Mouse (Mus musculus) megakaryocyte, embryonic 14.5 days (primary cell): ENCODE measurements around the gene Rnf144a. TPM values are rescaled to one million over a fixed set of nuclear protein-coding genes. Genes with fewer than 3 reads are reported as not detected.

Experiments used
- H3K27me3 ChIP-seq: replicated peaks from 2 replicates; pipeline ENCODE3; 2012; ENCODE audit warnings: inconsistent platforms
- H3K36me3 ChIP-seq: replicated peaks from 2 replicates; pipeline ENCODE3; 2012; ENCODE audit warnings: low read length, inconsistent platforms, mixed read lengths
- H3K4me1 ChIP-seq: 2 replicates; pipeline ENCODE4 v1.6.1; 2012; ENCODE audit warnings: inconsistent platforms
- H3K4me3 ChIP-seq: replicated peaks from 2 replicates; pipeline ENCODE3; 2012; ENCODE audit warnings: moderate library complexity, mild to moderate bottlenecking, inconsistent platforms
- H3K9me3 ChIP-seq: 2 replicates; pipeline ENCODE4 v1.6.1; 2012; ENCODE audit warnings: inconsistent platforms
- FLI1 ChIP-seq: IDR thresholded peaks from 2 replicates; pipeline ENCODE4 v1.6.1; 2012; ENCODE audit warnings: low read length, inconsistent platforms, mixed read lengths
- GATA1 ChIP-seq: IDR thresholded peaks from 3 replicates; pipeline ENCODE4 v1.6.1; 2012; ENCODE audit warnings: mixed read lengths, low read length, inconsistent platforms, borderline replicate concordance
- polyA plus RNA-seq: library from polyadenylated mRNA; stranded (reverse); fragments of >175 nt; gene quantifications from 2 replicates; pipeline ENCODE4 v1.2.3, GENCODE M21; 2012; ENCODE audit warnings: low replicate concordance; ENCODE audit not compliant: insufficient read depth

Rnf144a gene
- polyA plus RNA-seq, 1 experiment, result 0.51 TPM

- H3K9me3 ChIP-seq, result no peaks in the 10 kb centered on the region
- no peaks in the 10 kb centered on the region for H3K4me1 ChIP-seq
- H3K36me3 ChIP-seq, result no peaks in the 10 kb centered on the region
- no peak overlapping the region for H3K4me3 ChIP-seq
- TF ChIP-seq GATA1 (no peak), FLI1 (no peak)
- peaks cover 13% of the 10 kb centered on the region for H3K27me3 ChIP-seq
Observed at GRCm38 (mm10) chr12:26394485-26395470, 20.3 kb downstream of the Rnf144a start.

- H3K4me1 ChIP-seq, result no peaks in the 10 kb centered on the region
- H3K27me3 ChIP-seq, result peaks cover 5% of the 10 kb centered on the region
- H3K9me3 ChIP-seq, result no peaks in the 10 kb centered on the region
- no peak overlapping the region for H3K4me3 ChIP-seq
- TF ChIP-seq FLI1, result no peak
- no peaks in the 10 kb centered on the region for H3K36me3 ChIP-seq
Observed at GRCm38 (mm10) chr12:26393291-26393690, 21.8 kb downstream of the Rnf144a start.

- TF ChIP-seq FLI1 (no peak), GATA1 (no peak)
- Histone ChIP-seq H3K9me3 (no peaks in the 10 kb centered on the region), H3K36me3 (no peaks in the 10 kb centered on the region), H3K4me1 (no peaks in the 10 kb centered on the region), H3K27me3 (peaks cover 8% of the 10 kb centered on the region), H3K4me3 (no peak overlapping the region)
Observed at GRCm38 (mm10) chr12:26391162-26391561, 23.9 kb downstream of the Rnf144a start.

- H3K4me3 ChIP-seq, result no peak overlapping the region
- no peak for TF ChIP-seq GATA1
- no peak for TF ChIP-seq FLI1
- H3K4me1 ChIP-seq, result no peaks in the 10 kb centered on the region
- no peaks in the 10 kb centered on the region for H3K36me3 ChIP-seq
- peaks cover 7% of the 10 kb centered on the region for H3K27me3 ChIP-seq
- no peaks in the 10 kb centered on the region for H3K9me3 ChIP-seq
Observed at GRCm38 (mm10) chr12:26387523-26387922, 27.5 kb downstream of the Rnf144a start.

- Histone ChIP-seq H3K4me3 (no peak overlapping the region), H3K9me3 (no peaks in the 10 kb centered on the region), H3K4me1 (no peaks in the 10 kb centered on the region), H3K27me3 (peaks cover 5% of the 10 kb centered on the region), H3K36me3 (no peaks in the 10 kb centered on the region)
- no peak for TF ChIP-seq GATA1
- TF ChIP-seq FLI1, result no peak
Observed at GRCm38 (mm10) chr12:26386947-26387346, 28.1 kb downstream of the Rnf144a start.

- Histone ChIP-seq H3K9me3 (no peaks in the 10 kb centered on the region), H3K36me3 (no peaks in the 10 kb centered on the region), H3K4me1 (no peaks in the 10 kb centered on the region), H3K4me3 (no peak overlapping the region), H3K27me3 (peaks cover 3% of the 10 kb centered on the region)
- no peak for TF ChIP-seq GATA1
- TF ChIP-seq FLI1, result no peak
Observed at GRCm38 (mm10) chr12:26386189-26386588, 28.9 kb downstream of the Rnf144a start.

- no peak overlapping the region for H3K4me3 ChIP-seq
- H3K36me3 ChIP-seq, result no peaks in the 10 kb centered on the region
- H3K9me3 ChIP-seq, result no peaks in the 10 kb centered on the region
- TF ChIP-seq FLI1 (no peak), GATA1 (no peak)
- peaks cover 3% of the 10 kb centered on the region for H3K27me3 ChIP-seq
- H3K4me1 ChIP-seq, result no peaks in the 10 kb centered on the region
Observed at GRCm38 (mm10) chr12:26385735-26386134, 29.3 kb downstream of the Rnf144a start.

- H3K4me3 ChIP-seq, result no peak overlapping the region
- peaks cover 3% of the 10 kb centered on the region; the same call in 1 of the 2 replicates for H3K4me1 ChIP-seq
- no peaks in the 10 kb centered on the region for H3K27me3 ChIP-seq
- TF ChIP-seq GATA1 (no peak), FLI1 (no peak)
- no peaks in the 10 kb centered on the region for H3K9me3 ChIP-seq
- no peaks in the 10 kb centered on the region for H3K36me3 ChIP-seq
Observed at GRCm38 (mm10) chr12:26381730-26382129, 33.3 kb downstream of the Rnf144a start.

GRCm38 (mm10) chr12:26379797-26380196 lies 35.3 kb downstream of the Rnf144a start:
- no peak for TF ChIP-seq FLI1
- TF ChIP-seq GATA1, result no peak
- Histone ChIP-seq H3K36me3 (no peaks in the 10 kb centered on the region), H3K4me3 (no peak overlapping the region), H3K27me3 (no peaks in the 10 kb centered on the region), H3K9me3 (no peaks in the 10 kb centered on the region), H3K4me1 (peaks cover 3% of the 10 kb centered on the region; the same call in 1 of the 2 replicates)

GRCm38 (mm10) chr12:26377691-26378090 lies 37.4 kb downstream of the Rnf144a start:
- no peak for TF ChIP-seq FLI1
- no peak for TF ChIP-seq GATA1
- Histone ChIP-seq H3K9me3 (no peaks in the 10 kb centered on the region), H3K4me1 (peaks cover 3% of the 10 kb centered on the region; the same call in 1 of the 2 replicates), H3K4me3 (no peak overlapping the region), H3K36me3 (no peaks in the 10 kb centered on the region), H3K27me3 (no peaks in the 10 kb centered on the region)
